Mouse (Mus musculus) erythroblast, embryonic 14.5 days (primary cell): ENCODE measurements around the gene Crabp2.

ENCODE experiments used
- GATA1 ChIP-seq: IDR thresholded peaks from 2 replicates; pipeline ENCODE4 v1.6.1; 2012; ENCODE audit warnings: low read length, inconsistent platforms, mixed read lengths
- TAL1 ChIP-seq: IDR thresholded peaks from 3 replicates; pipeline ENCODE4 v1.6.1; 2012; ENCODE audit warnings: low read length, inconsistent platforms, mixed read lengths

DNA sequence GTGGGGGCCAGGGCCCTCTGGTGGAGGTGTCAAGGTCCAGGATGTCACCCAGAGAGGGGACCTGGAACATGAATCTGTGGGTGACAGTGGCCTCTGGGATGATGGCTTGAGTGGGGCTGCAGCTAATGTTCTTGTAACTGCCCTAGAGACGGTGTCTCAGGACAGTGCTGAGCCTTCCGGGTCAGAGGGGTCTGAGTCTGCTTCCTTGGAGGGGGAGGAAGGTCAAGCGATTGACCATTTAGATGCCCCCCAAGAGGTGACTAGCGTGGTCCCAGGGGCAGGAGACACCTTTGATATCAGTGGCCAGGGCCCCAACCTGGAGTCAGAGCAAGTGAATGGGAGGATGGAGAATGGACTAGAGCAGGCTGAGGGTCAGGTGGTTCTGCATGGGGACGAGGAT lies 31.0 kb downstream of the Crabp2 start:
- no peak for TF ChIP-seq GATA1
- no peak for TF ChIP-seq TAL1
